Mouse (Mus musculus) lung, embryonic 14.5 days (tissue): ENCODE measurements around the gene Mark4. TPM values are rescaled to one million over a fixed set of nuclear protein-coding genes. Genes with fewer than 3 reads are reported as not detected.

Source experiments
- ATAC-seq: fragments of 200-750 bp; cut with Nextera tagmentation; 2 replicates; pipeline ENCODE4 v1.8.0; 2017; ENCODE audit warnings: mild to moderate bottlenecking, moderate TSS enrichment, moderate library complexity; ENCODE audit not compliant: insufficient read depth
- DNase-seq: peaks from one replicate; pipeline ENCODE4 v3.0.0-alpha.2; 2015
- H3K27ac ChIP-seq: fragments of 300-500 bp; sonication (generic); 2 replicates; pipeline ENCODE4 v1.5.1; 2014; ENCODE audit warnings: low read depth, mild to moderate bottlenecking, moderate library complexity
- H3K27me3 ChIP-seq: fragments of 300-500 bp; sonication (generic); 2 replicates; pipeline ENCODE4 v1.6.1; 2014; ENCODE audit warnings: low read length, control low read depth; ENCODE audit not compliant: insufficient read depth
- H3K36me3 ChIP-seq: fragments of 300-500 bp; sonication (generic); 2 replicates; pipeline ENCODE4 v1.6.1; 2014; ENCODE audit warnings: control low read depth; ENCODE audit not compliant: insufficient read depth
- H3K4me1 ChIP-seq: fragments of 300-500 bp; sonication (generic); 2 replicates; pipeline ENCODE4 v1.6.1; 2014; ENCODE audit warnings: antibody characterized with exemption, control low read depth; ENCODE audit not compliant: insufficient read depth
- H3K4me2 ChIP-seq: fragments of 300-500 bp; sonication (generic); 2 replicates; pipeline ENCODE4 v1.6.1; 2014; ENCODE audit warnings: mild to moderate bottlenecking
- H3K4me3 ChIP-seq: fragments of 300-500 bp; sonication (generic); 2 replicates; pipeline ENCODE4 v1.5.1; 2014; ENCODE audit warnings: low read depth, low read length
- H3K9ac ChIP-seq: fragments of 300-500 bp; sonication (generic); 2 replicates; pipeline ENCODE4 v1.6.1; 2014
- H3K9me3 ChIP-seq: fragments of 300-500 bp; sonication (generic); 2 replicates; pipeline ENCODE4 v1.6.1; 2016; ENCODE audit warnings: low read depth, low read length, control low read depth
- CTCF ChIP-seq: IDR thresholded peaks from 2 replicates; pipeline ENCODE4 v1.5.1; 2016; ENCODE audit warnings: antibody characterized with exemption, low read depth
- WGBS: fragments of 180-500 bp; shearing (Covaris S2); extraction: QIAGEN DNeasy Blood & Tissue Kit; methylation state at CpG from one replicate; pipeline ENCODE4 v1.1.7; 2014; 5-methylcytosine and 5-hydroxymethylcytosine counted together
- polyA plus RNA-seq: library from polyadenylated mRNA; unstranded; fragments of >200 nt; fragmentation: Nextera tagmentation; extraction: Ambion mirVana; gene quantifications from 2 replicates; pipeline ENCODE4 v1.2.1, GENCODE M21; 2014

Gene Mark4
- 8.7 and 11.1 TPM in 2 replicates for polyA plus RNA-seq

GRCm38 (mm10) chr7:19458591-19459111 lies at the start of gene Mark4:
Gene Mark4 (minus strand): TSS chr7:19458821.
- H3K4me2 ChIP-seq, result peak within 1 kb of the TSS; percentile 94
- no peaks in the 10 kb centered on the region for H3K4me1 ChIP-seq
- H3K27ac ChIP-seq, result peak within 1 kb of the TSS; percentile 81
- peak; percentile 88 for ATAC-seq
- peaks cover 10% of the 10 kb centered on the region; the same call in 1 of the 2 replicates for H3K36me3 ChIP-seq
- H3K9me3 ChIP-seq, result no peaks in the 10 kb centered on the region
- no peaks in the 10 kb centered on the region for H3K27me3 ChIP-seq
- peak within 1 kb of the TSS; percentile 84 for H3K4me3 ChIP-seq
- DNase-seq, result peak; percentile 93
- TF ChIP-seq CTCF, result no peak
- H3K9ac ChIP-seq, result peak within 1 kb of the TSS; percentile 87
- WGBS, result 2% methylated on average over 36 of the region's 42 CpGs

- DNase-seq (no peak), ATAC-seq (no peak)
- Histone ChIP-seq H3K36me3 (no peaks in the 10 kb centered on the region), H3K4me2 (peak overlapping the region; percentile 98), H3K9me3 (no peaks in the 10 kb centered on the region), H3K27me3 (no peaks in the 10 kb centered on the region), H3K4me3 (peak overlapping the region; percentile 80), H3K27ac (peak overlapping the region; percentile 37; the same call in 1 of the 2 replicates), H3K4me1 (no peaks in the 10 kb centered on the region), H3K9ac (peak overlapping the region; percentile 53)
- 4% methylated on average over 18 of the region's 18 CpGs for WGBS
- no peak for TF ChIP-seq CTCF
Observed at GRCm38 (mm10) chr7:19507612-19507981, 49.0 kb upstream of the Mark4 start.

DNA sequence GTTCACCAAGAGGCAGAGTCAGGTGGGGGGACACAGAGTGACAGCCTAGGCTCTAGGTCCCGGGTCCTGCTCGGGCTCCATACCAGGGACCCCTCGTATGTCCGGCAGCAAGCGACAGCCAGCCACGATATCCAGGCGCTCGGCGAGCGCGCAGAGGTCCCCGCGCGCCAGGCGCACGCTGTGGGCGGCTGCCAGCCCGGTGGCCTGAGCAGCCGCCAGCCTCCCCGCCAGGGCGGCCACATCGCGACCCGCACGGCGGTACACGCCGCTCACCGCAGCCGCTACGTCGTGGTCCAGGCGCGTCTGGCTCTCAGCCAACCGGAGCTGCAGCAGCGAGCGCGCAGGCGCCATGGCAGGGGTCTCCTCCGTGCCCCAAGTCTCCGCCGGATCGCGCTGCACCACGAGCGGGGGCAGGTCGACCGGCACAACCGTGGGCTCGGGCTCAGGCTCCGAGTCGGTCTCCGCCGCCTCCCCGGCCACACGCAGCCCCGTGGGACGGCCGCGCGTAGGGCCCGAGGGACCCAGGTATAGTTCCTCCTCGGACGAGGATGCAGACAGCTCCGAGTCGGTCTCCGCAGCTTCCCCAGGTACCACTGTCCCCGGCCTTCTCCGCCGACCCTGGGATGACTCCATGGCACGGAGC lies 48.5 kb upstream of the Mark4 start:
- H3K4me1 ChIP-seq, result no peaks in the 10 kb centered on the region
- ATAC-seq (no peak), DNase-seq (peak; percentile 81)
- TF ChIP-seq CTCF, result no peak
- H3K4me2 ChIP-seq, result peak overlapping the region; percentile 98
- under 1% methylated on average over 71 of the region's 71 CpGs for WGBS
- H3K36me3 ChIP-seq, result no peaks in the 10 kb centered on the region
- no peaks in the 10 kb centered on the region for H3K27me3 ChIP-seq
- peak overlapping the region; percentile 80 for H3K4me3 ChIP-seq
- H3K9me3 ChIP-seq, result no peaks in the 10 kb centered on the region
- no peak overlapping the region for H3K27ac ChIP-seq
- H3K9ac ChIP-seq, result peak overlapping the region; percentile 53

GRCm38 (mm10) chr7:19506326-19506725 lies 47.7 kb upstream of the Mark4 start:
- Histone ChIP-seq H3K4me1 (no peaks in the 10 kb centered on the region), H3K9ac (peak overlapping the region; percentile 53; the same call in 1 of the 2 replicates), H3K27me3 (no peaks in the 10 kb centered on the region), H3K27ac (no peak overlapping the region), H3K9me3 (no peaks in the 10 kb centered on the region), H3K4me3 (peak overlapping the region; percentile 80; the same call in 1 of the 2 replicates), H3K36me3 (no peaks in the 10 kb centered on the region), H3K4me2 (peak overlapping the region; percentile 98)
- ATAC-seq (no peak), DNase-seq (peak; percentile 60)
- 38% methylated on average over 6 of the region's 6 CpGs for WGBS
- TF ChIP-seq CTCF, result peak; percentile 45

GRCm38 (mm10) chr7:19503481-19504068 lies 45.0 kb upstream of the Mark4 start:
- DNase-seq (peak; percentile 70), ATAC-seq (no peak)
- no peak overlapping the region for H3K4me3 ChIP-seq
- no peak overlapping the region for H3K9ac ChIP-seq
- no peaks in the 10 kb centered on the region for H3K27me3 ChIP-seq
- no peak overlapping the region for H3K4me2 ChIP-seq
- H3K4me1 ChIP-seq, result no peaks in the 10 kb centered on the region; the same call in 1 of the 2 replicates
- H3K36me3 ChIP-seq, result no peaks in the 10 kb centered on the region
- no peaks in the 10 kb centered on the region for H3K9me3 ChIP-seq
- WGBS, result 25% methylated on average over 5 of the region's 5 CpGs
- H3K27ac ChIP-seq, result no peak overlapping the region
- peak; percentile 90 for TF ChIP-seq CTCF

DNA sequence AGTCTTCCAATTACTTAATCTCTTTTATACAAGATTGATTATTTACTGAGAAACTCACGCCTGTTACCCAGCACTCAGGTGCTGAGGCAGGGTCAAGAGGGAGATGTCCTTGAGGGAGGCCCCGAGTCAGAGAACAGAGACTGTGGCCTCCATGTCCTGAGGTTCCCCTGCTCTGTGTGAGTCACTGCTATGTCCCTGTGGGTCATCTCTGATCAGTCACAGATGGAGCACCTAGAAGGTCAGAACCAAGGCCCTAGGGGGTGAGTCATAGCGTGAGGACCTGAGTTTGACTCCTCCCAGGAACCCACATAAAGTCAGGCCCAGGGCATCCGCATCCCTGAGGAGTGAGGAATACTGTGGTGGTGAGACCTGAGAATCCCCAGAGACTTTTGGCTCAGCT lies 43.0 kb upstream of the Mark4 start:
- no peak for ATAC-seq

More for the DNA sequence above, 43.0 kb upstream of the Mark4 start:
- Histone ChIP-seq H3K4me3 (no peak overlapping the region), H3K9ac (no peak overlapping the region), H3K4me2 (no peak overlapping the region), H3K4me1 (no peaks in the 10 kb centered on the region; the same call in 1 of the 2 replicates), H3K36me3 (no peaks in the 10 kb centered on the region), H3K9me3 (no peaks in the 10 kb centered on the region), H3K27me3 (no peaks in the 10 kb centered on the region), H3K27ac (no peak overlapping the region)
- no peak for DNase-seq
- no peak for TF ChIP-seq CTCF
- WGBS, result 73% methylated on average over 4 of the region's 4 CpGs
